Mouse (Mus musculus) heart, embryonic 11.5 days (tissue): ENCODE data around the gene Spata2. TPM values are rescaled to one million over a fixed set of nuclear protein-coding genes. Genes with fewer than 3 reads are reported as not detected.

Source experiments
- ATAC-seq: fragments of 200-750 bp; cut with Nextera tagmentation; replicated peaks from 2 replicates; pipeline ENCODE4 v1.8.0; 2017; ENCODE audit warnings: moderate library complexity; ENCODE audit not compliant: insufficient number of reproducible peaks, low FRiP score, low TSS enrichment
- H3K27ac ChIP-seq: fragments of 300-500 bp; sonication (generic); 2 replicates; pipeline ENCODE4 v1.5.1; 2014; ENCODE audit warnings: mild to moderate bottlenecking, low read depth, low read length
- H3K27me3 ChIP-seq: fragments of 300-500 bp; sonication (generic); 2 replicates; pipeline ENCODE4 v1.6.1; 2014; ENCODE audit warnings: mild to moderate bottlenecking, low read length, mixed read lengths; ENCODE audit not compliant: control insufficient read depth, insufficient read depth
- H3K36me3 ChIP-seq: fragments of 300-500 bp; sonication (generic); 2 replicates; pipeline ENCODE4 v1.6.1; 2014; ENCODE audit warnings: mild to moderate bottlenecking, low read length, moderate library complexity, mixed read lengths; ENCODE audit not compliant: control insufficient read depth, insufficient read depth
- H3K4me1 ChIP-seq: fragments of 300-500 bp; sonication (generic); 2 replicates; pipeline ENCODE4 v1.6.1; 2014; ENCODE audit warnings: low read length; ENCODE audit not compliant: control insufficient read depth, insufficient read depth
- H3K4me2 ChIP-seq: fragments of 300-500 bp; sonication (generic); 2 replicates; pipeline ENCODE4 v1.6.1; 2014; ENCODE audit warnings: mild to moderate bottlenecking, moderate library complexity
- H3K4me3 ChIP-seq: fragments of 300-500 bp; sonication (generic); 2 replicates; pipeline ENCODE4 v1.5.1; 2014; ENCODE audit warnings: low read depth, low read length
- H3K9ac ChIP-seq: fragments of 300-500 bp; sonication (generic); 2 replicates; pipeline ENCODE4 v1.6.1; 2014; ENCODE audit warnings: mild to moderate bottlenecking, low read depth, low read length, moderate library complexity
- H3K9me3 ChIP-seq: fragments of 300-500 bp; sonication (generic); replicated peaks from 2 replicates; pipeline ENCODE4 v1.6.1; 2016; ENCODE audit warnings: low read length; ENCODE audit not compliant: control insufficient read depth
- WGBS: fragments of 180-500 bp; shearing (Covaris S2); extraction: QIAGEN DNeasy Blood & Tissue Kit; methylation state at CpG from one replicate; pipeline ENCODE4 v1.1.7; 2014; ENCODE audit not compliant: insufficient replicate concordance; 5-methylcytosine and 5-hydroxymethylcytosine counted together
- polyA plus RNA-seq: library from polyadenylated mRNA; unstranded; fragments of >200 nt; fragmentation: Nextera tagmentation; extraction: Ambion mirVana; gene quantifications from 2 replicates; pipeline ENCODE4 v1.2.1, GENCODE M21; 2014

Gene Spata2
- polyA plus RNA-seq, 1 experiment from 2014 or later = 12.3 TPM

DNA sequence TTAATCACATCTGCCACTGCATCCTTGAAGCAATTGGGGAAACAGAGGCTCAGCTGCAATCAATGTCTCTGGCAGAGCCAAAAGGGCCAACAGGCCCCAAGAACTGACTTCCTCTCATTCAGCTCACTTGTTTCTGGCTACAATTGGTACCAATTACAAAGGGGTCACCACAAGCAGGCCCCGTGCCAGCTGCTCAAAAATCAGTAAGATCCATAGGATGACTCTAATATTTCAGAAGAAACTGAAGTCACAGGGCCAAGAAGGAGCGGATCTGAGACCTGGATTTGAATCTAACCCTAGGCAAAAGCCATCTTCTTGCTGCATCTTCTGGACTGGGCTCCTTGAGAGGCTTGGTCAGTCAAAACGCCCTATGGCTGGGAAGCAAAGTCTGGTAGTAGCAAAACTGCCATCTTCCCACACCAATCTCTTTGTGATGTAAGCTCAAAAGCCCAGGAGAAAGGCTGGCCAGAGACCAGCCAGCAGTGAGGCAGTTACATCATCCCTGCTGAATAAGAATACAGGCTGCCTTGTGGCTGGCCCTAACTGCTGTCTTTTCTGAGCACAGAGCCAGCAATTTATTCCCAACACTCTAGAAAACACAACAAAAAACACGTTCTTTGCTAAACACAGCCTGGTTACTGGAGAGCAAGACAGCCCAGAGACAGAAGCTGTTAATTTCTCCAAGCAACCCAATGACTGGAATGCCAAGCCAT, 1.7 kb downstream of the Spata2 start:
- Histone ChIP-seq H3K4me1 (peaks cover 19% of the 10 kb centered on the region; the same call in 1 of the 2 replicates), H3K36me3 (0 out of 2 replicates have a peak, but pooled peaks cover 3% of the 10 kb centered on the region), H3K27me3 (no peaks in the 10 kb centered on the region), H3K4me2 (peak overlapping the region; percentile 95), H3K9me3 (no peaks in the 10 kb centered on the region), H3K9ac (no peak overlapping the region; the same call in 1 of the 2 replicates), H3K27ac (no peak overlapping the region), H3K4me3 (no peak overlapping the region)
- WGBS = 76% methylated on average over 4 of the region's 4 CpGs
- no peak for ATAC-seq

DNA sequence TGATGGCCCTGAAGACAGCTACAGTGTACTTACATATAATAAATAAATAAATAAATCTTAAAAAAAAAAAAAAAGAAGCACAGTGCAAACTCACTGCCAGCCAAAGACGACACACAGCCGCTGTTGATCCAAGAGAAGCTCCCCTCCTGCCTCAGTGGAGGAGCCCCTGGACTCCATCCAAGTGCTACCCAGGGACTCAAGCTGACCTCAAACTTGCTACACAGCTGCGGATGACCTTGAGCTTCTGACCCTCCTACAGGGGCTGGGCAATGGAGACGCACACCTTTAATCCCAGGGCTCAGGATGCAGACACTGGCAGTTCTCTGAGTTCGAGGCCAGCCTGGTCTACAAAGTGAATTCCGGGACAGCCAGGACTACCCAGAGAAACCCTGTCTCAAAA, 4.7 kb downstream of the Spata2 start:
- no peaks in the 10 kb centered on the region for H3K27me3 ChIP-seq
- peaks cover 14% of the 10 kb centered on the region; the same call in 1 of the 2 replicates for H3K4me1 ChIP-seq
- 79% methylated on average over 6 of the region's 6 CpGs for WGBS
- H3K4me3 ChIP-seq = no peak overlapping the region
- peaks cover 10% of the 10 kb centered on the region for H3K36me3 ChIP-seq
- H3K4me2 ChIP-seq = no peak overlapping the region
- H3K9me3 ChIP-seq = no peaks in the 10 kb centered on the region
- H3K27ac ChIP-seq = no peak overlapping the region
- no peak overlapping the region for H3K9ac ChIP-seq
- ATAC-seq = no peak

DNA sequence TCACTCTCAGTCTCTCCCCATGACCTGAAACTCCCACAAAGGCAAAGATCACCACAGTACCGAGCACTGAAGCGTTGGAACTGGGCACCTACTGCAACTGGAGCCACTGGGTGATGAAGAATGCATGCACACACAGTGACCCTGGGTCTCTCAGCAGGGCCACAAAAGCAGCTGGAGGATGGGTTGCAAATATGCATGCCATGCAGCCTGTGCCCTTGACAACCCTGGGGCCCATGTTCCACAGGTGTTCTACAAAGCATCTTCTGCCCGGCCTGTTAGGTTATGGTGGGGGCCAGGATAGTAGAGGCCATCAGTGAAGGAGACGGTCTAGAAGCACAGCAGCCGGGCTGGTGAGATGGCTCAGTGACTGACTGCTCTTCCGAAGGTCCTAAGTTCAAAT, 5.1 kb downstream of the Spata2 start:
- Histone ChIP-seq H3K27me3 (no peaks in the 10 kb centered on the region), H3K4me2 (no peak overlapping the region), H3K27ac (no peak overlapping the region), H3K36me3 (peaks cover 13% of the 10 kb centered on the region), H3K4me3 (no peak overlapping the region), H3K9me3 (no peaks in the 10 kb centered on the region), H3K4me1 (peaks cover 14% of the 10 kb centered on the region; the same call in 1 of the 2 replicates), H3K9ac (no peak overlapping the region)
- no peak for ATAC-seq
- WGBS = 91% methylated on average over 6 of the region's 6 CpGs

DNA sequence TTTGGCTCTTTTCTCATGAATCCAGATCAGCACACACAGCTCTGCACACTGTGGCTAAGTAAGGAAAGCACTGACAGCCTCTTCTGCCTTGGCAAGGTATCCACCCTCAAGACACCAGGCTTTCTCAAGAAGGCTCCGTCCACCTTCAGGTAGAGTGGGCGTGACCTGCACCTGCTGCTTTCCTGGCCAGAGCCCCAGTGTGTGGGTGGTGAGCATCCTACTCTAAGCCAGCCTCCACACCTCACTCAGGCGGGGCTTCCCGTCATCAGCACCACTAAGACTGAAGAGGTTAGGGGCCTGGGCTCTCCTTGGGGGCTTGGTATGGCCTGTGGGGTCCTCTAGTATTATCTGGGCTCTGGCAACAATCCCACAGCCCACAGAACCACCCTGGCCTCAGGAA, 6.1 kb downstream of the Spata2 start:
- H3K4me1 ChIP-seq = peaks cover 9% of the 10 kb centered on the region; the same call in 1 of the 2 replicates
- no peak overlapping the region for H3K27ac ChIP-seq
- H3K9me3 ChIP-seq = no peaks in the 10 kb centered on the region
- H3K36me3 ChIP-seq = peaks cover 14% of the 10 kb centered on the region
- H3K4me2 ChIP-seq = no peak overlapping the region
- no peak overlapping the region for H3K4me3 ChIP-seq
- 84% methylated on average over 4 of the region's 4 CpGs for WGBS
- ATAC-seq = no peak
- no peak overlapping the region for H3K9ac ChIP-seq
- no peaks in the 10 kb centered on the region for H3K27me3 ChIP-seq

DNA sequence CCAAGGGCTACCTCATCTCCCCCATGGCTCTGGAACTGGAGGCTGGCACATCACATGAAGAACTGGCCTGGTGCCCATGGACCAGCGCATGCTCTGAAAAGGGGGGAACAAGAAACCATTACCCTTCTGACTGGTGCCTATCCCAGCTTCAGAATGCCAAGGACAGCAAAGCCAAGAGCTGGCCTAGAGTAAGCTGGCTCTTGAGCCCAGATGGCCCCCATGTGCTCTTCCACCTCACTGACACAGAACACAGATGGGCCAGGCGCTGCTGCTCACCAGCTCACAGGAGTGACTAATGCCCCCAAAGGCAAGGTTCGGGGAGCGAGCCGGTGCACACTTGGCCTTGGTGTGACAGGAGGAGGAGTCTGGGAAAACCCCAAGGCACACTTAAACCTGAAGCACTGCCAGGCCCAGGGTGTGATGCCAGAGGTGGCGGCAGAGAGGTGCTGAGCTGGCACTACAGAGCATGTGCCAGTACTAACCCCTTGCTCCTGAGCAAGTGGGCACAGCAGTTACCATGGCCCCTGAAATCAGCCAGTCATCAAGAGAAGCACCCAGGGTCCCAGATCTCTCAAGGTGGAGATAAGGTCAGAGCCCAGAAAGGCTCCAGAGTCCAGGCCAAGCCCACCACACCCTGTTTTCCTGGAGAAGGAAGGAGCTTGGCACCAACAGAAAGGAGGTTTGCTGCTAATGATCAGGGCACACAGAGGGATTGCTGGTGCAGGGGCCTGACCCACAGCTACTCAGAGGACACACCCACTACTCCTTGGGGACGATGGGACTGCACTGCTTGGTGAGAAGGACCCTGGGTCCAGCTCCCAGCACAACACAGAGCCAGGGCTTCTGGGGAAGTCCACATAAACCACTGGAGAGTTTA, 6.9 kb downstream of the Spata2 start:
- H3K27me3 ChIP-seq = no peaks in the 10 kb centered on the region
- no peaks in the 10 kb centered on the region for H3K9me3 ChIP-seq
- H3K9ac ChIP-seq = no peak overlapping the region
- 86% methylated on average over 7 of the region's 7 CpGs for WGBS
- no peak overlapping the region for H3K4me2 ChIP-seq
- peaks cover 16% of the 10 kb centered on the region for H3K36me3 ChIP-seq
- H3K4me1 ChIP-seq = peaks cover 4% of the 10 kb centered on the region; the same call in 1 of the 2 replicates
- H3K4me3 ChIP-seq = no peak overlapping the region
- H3K27ac ChIP-seq = no peak overlapping the region
- peak; percentile 28; the same call in 1 of the 2 replicates for ATAC-seq

DNA sequence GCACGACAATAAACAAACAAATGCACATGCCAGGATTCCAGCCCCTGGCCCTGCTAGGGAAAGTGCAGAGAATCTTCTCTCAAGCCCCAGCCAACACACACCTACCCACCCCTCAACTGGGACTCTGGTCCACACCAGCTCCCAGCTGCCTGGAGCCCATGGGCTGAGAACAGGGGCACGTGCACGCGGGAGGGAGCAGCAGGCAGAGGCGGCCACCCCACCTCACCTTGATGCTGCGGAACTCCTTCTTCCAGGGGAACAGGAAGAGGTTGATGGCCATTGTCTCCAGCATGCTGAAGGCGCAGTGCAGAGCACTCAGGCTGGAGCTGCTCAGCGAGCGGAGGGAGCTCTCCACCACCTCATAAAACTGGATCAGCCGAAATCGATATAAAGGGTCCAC, 7.8 kb downstream of the Spata2 start:
- H3K9me3 ChIP-seq = no peaks in the 10 kb centered on the region
- peaks cover 18% of the 10 kb centered on the region for H3K36me3 ChIP-seq
- no peak overlapping the region for H3K9ac ChIP-seq
- H3K27me3 ChIP-seq = no peaks in the 10 kb centered on the region
- peaks cover 4% of the 10 kb centered on the region; the same call in 1 of the 2 replicates for H3K4me1 ChIP-seq
- 93% methylated on average over 11 of the region's 11 CpGs for WGBS
- H3K4me3 ChIP-seq = no peak overlapping the region
- no peak overlapping the region for H3K4me2 ChIP-seq
- no peak for ATAC-seq
- H3K27ac ChIP-seq = no peak overlapping the region

DNA sequence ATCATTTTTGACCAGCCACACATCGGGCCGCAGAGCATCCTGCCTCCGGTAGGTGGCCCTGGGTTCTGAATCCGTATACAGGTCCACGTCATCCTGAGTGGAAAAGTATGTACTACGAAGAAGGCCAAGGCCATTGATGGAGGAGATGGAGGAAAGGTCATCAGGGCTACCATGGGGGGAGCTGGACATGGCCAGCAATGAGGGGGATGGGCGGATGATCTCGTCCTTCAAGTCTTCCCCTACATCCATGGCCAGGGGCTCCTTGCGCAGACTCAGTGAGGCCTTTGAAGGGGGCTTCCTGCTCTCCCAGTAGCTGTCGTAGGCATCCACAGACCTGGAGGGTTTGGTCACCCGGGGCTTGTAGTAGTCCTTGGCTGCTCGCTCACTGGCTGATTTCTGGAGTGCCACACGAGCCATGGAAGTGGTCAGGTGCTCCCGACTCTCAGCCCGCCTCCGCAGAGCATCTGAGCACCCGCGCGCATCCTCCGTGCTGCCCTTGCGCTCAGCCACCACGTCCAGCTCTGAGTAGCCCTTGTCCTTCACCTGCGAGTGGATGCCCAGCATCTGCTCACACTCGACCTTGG, 8.8 kb downstream of the Spata2 start:
- Histone ChIP-seq H3K4me3 (no peak overlapping the region), H3K4me2 (no peak overlapping the region), H3K9ac (no peak overlapping the region), H3K27me3 (no peaks in the 10 kb centered on the region), H3K9me3 (no peaks in the 10 kb centered on the region), H3K36me3 (peaks cover 18% of the 10 kb centered on the region), H3K27ac (no peak overlapping the region), H3K4me1 (peaks cover 4% of the 10 kb centered on the region; the same call in 1 of the 2 replicates)
- WGBS = 92% methylated on average over 24 of the region's 24 CpGs
- 0 out of 2 replicates have a peak, but pooled peaks have one; percentile 10 for ATAC-seq

DNA sequence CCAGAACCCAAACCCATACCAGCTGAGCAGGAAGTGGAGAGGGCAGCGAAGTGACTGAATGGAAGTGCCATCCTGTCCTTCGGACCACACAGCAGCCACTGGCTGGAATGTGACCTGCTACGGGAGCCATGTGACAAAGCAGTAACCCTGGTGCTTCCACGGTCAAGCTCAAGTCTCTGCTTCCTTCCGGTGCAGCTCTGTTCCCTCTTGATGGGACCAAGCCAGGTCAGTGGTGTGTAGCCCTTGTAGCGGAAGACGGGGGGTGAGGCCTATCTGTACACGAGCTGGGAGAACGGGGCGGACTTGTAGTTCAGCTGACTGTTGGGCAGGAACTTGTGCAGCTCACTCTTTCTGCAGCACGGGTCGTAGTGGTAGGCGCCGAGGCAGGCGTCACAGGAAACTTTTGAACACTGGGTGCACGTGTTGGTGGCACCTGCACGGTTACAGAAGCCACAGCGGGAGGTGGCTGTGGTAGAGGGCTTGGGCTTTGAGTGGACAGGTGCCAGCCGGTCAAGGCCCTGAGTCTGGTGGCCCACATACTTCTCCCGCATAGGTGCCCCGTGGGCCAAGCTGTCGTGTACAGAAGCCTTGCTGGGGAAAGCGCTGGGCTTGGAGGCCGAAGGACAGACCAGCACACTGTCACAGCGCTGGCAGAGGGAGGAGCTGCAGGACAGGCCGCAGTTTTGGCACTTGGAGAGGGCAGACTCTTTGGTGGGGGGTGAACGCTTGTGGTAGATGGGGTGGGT, 9.4 kb downstream of the Spata2 start:
- Histone ChIP-seq H3K27me3 (no peaks in the 10 kb centered on the region), H3K4me3 (no peak overlapping the region), H3K4me2 (no peak overlapping the region), H3K9ac (no peak overlapping the region), H3K36me3 (peaks cover 18% of the 10 kb centered on the region), H3K9me3 (no peaks in the 10 kb centered on the region), H3K27ac (no peak overlapping the region), H3K4me1 (no peaks in the 10 kb centered on the region)
- ATAC-seq = no peak
- 92% methylated on average over 27 of the region's 27 CpGs for WGBS
